Mouse (Mus musculus) forebrain, embryonic 11.5 days (tissue): ENCODE results near the gene Bud31. TPM values are rescaled to one million over a fixed set of nuclear protein-coding genes. Genes with fewer than 3 reads are reported as not detected.
"Not testable (repeated sequence)": the region's sequence is repeated elsewhere in the genome, so short reads cannot be mapped to it uniquely, and the experiment has no call there.

Experiments
- ATAC-seq: fragments of 200-750 bp; cut with Nextera tagmentation; replicated peaks from 2 replicates; pipeline ENCODE4 v1.8.0; 2017; ENCODE audit warnings: moderate TSS enrichment; ENCODE audit not compliant: low FRiP score
- DNase-seq: peaks from one replicate; pipeline ENCODE4 v3.0.0-alpha.2; 2017; ENCODE audit warnings: low spot score
- H3K27ac ChIP-seq: fragments of 300-500 bp; sonication (generic); 2 replicates; pipeline ENCODE4 v1.5.1; 2014; ENCODE audit warnings: low read depth, low read length
- H3K27me3 ChIP-seq: fragments of 300-500 bp; sonication (generic); 2 replicates; pipeline ENCODE4 v1.6.1; 2014; ENCODE audit warnings: mild to moderate bottlenecking, low read length, mixed read lengths; ENCODE audit not compliant: control insufficient read depth, insufficient read depth
- H3K36me3 ChIP-seq: fragments of 300-500 bp; sonication (generic); 2 replicates; pipeline ENCODE4 v1.6.1; 2014; ENCODE audit warnings: mild to moderate bottlenecking, low read length, moderate library complexity, mixed read lengths; ENCODE audit not compliant: control insufficient read depth, insufficient read depth
- H3K4me1 ChIP-seq: fragments of 300-500 bp; sonication (generic); replicated peaks from 2 replicates; pipeline ENCODE4 v1.6.1; 2014; ENCODE audit warnings: low read length, mixed read lengths; ENCODE audit not compliant: control insufficient read depth, insufficient read depth
- H3K4me2 ChIP-seq: fragments of 300-500 bp; sonication (generic); 2 replicates; pipeline ENCODE4 v1.6.1; 2014; ENCODE audit warnings: low read depth, mild to moderate bottlenecking, low read length, moderate library complexity, mixed read lengths; ENCODE audit not compliant: severe bottlenecking
- H3K4me3 ChIP-seq: fragments of 300-500 bp; sonication (generic); 2 replicates; pipeline ENCODE4 v1.5.1; 2014; ENCODE audit warnings: low read depth, low read length
- H3K9ac ChIP-seq: fragments of 300-500 bp; sonication (generic); 2 replicates; pipeline ENCODE4 v1.6.1; 2014; ENCODE audit warnings: low read length
- H3K9me3 ChIP-seq: fragments of 300-500 bp; sonication (generic); 2 replicates; pipeline ENCODE4 v1.6.1; 2016; ENCODE audit warnings: low read length, mixed read lengths; ENCODE audit not compliant: control insufficient read depth
- WGBS: fragments of 180-500 bp; shearing (Covaris S2); extraction: QIAGEN DNeasy Blood & Tissue Kit; methylation state at CpG from one replicate; pipeline ENCODE4 v1.1.7; 2014; 5-methylcytosine and 5-hydroxymethylcytosine counted together
- polyA plus RNA-seq: library from polyadenylated mRNA; unstranded; fragments of >200 nt; fragmentation: Nextera tagmentation; extraction: Ambion mirVana; gene quantifications from 2 replicates; pipeline ENCODE4 v1.2.1, GENCODE M21; 2014

Gene Bud31
- polyA plus RNA-seq, 1 experiment from 2014 or later: 253 TPM

- 85% methylated on average over 3 of the region's 3 CpGs for WGBS
- H3K4me1 ChIP-seq: no peaks in the 10 kb centered on the region
- no peak overlapping the region for H3K4me2 ChIP-seq
- H3K27ac ChIP-seq: no peak overlapping the region
- H3K36me3 ChIP-seq: peaks cover 24% of the 10 kb centered on the region
- no peaks in the 10 kb centered on the region for H3K9me3 ChIP-seq
- DNase-seq (no peak), ATAC-seq (no peak)
- H3K9ac ChIP-seq: no peak overlapping the region
- H3K27me3 ChIP-seq: no peaks in the 10 kb centered on the region
- no peak overlapping the region for H3K4me3 ChIP-seq
Observed at GRCm38 (mm10) chr5:145130995-145131394, 9.2 kb upstream of the Bud31 start.

- H3K9me3 ChIP-seq, DNase-seq, H3K27me3 ChIP-seq, H3K9ac ChIP-seq, H3K27ac ChIP-seq, ATAC-seq, H3K4me2 ChIP-seq, H3K4me1 ChIP-seq, H3K4me3 ChIP-seq: not testable (repeated sequence)
- 88% methylated on average over 6 of the region's 6 CpGs for WGBS
- peaks cover 24% of the 10 kb centered on the region for H3K36me3 ChIP-seq
Observed at GRCm38 (mm10) chr5:145133275-145133674, 6.9 kb upstream of the Bud31 start.

- no peak for DNase-seq
- peaks cover 11% of the 10 kb centered on the region for H3K4me1 ChIP-seq
- no peak overlapping the region for H3K27ac ChIP-seq
- no peaks in the 10 kb centered on the region for H3K27me3 ChIP-seq
- peak overlapping the region; percentile 91 for H3K9ac ChIP-seq
- peak overlapping the region; percentile 82 for H3K4me2 ChIP-seq
- no peak for ATAC-seq
- peaks cover 8% of the 10 kb centered on the region; the same call in 1 of the 2 replicates for H3K36me3 ChIP-seq
- 27% methylated on average over 6 of the region's 6 CpGs for WGBS
- H3K4me3 ChIP-seq: peak overlapping the region; percentile 93
- H3K9me3 ChIP-seq: no peaks in the 10 kb centered on the region
Observed at GRCm38 (mm10) chr5:145138836-145139235, 1.3 kb upstream of the Bud31 start.

GRCm38 (mm10) chr5:145140611-145141010, 449 bp downstream of the Bud31 start:
- H3K36me3 ChIP-seq: peaks cover 9% of the 10 kb centered on the region; the same call in 1 of the 2 replicates
- DNase-seq (no peak), ATAC-seq (0 out of 2 replicates have a peak, but pooled peaks have one; percentile 14)
- no peaks in the 10 kb centered on the region for H3K27me3 ChIP-seq
- peak overlapping the region; percentile 93 for H3K4me3 ChIP-seq
- H3K4me2 ChIP-seq: peak overlapping the region; percentile 54
- peak overlapping the region; percentile 78; the same call in 1 of the 2 replicates for H3K27ac ChIP-seq
- no peaks in the 10 kb centered on the region for H3K9me3 ChIP-seq
- 1% methylated on average over 18 of the region's 18 CpGs for WGBS
- H3K4me1 ChIP-seq: peaks cover 11% of the 10 kb centered on the region
- H3K9ac ChIP-seq: peak overlapping the region; percentile 91

GRCm38 (mm10) chr5:145147748-145148147, 7.6 kb downstream of the Bud31 start:
- 90% methylated on average over 5 of the region's 5 CpGs for WGBS
- no peak overlapping the region for H3K27ac ChIP-seq
- peaks cover 27% of the 10 kb centered on the region for H3K36me3 ChIP-seq
- DNase-seq (no peak), ATAC-seq (no peak)
- no peak overlapping the region for H3K4me2 ChIP-seq
- H3K9ac ChIP-seq: no peak overlapping the region
- no peak overlapping the region for H3K4me3 ChIP-seq
- no peaks in the 10 kb centered on the region for H3K27me3 ChIP-seq
- H3K4me1 ChIP-seq: no peaks in the 10 kb centered on the region
- H3K9me3 ChIP-seq: no peaks in the 10 kb centered on the region

GRCm38 (mm10) chr5:145149294-145149693, 9.1 kb downstream of the Bud31 start:
- WGBS: 91% methylated on average over 6 of the region's 6 CpGs
- no peak for DNase-seq
- H3K36me3 ChIP-seq: peaks cover 23% of the 10 kb centered on the region

DNA sequence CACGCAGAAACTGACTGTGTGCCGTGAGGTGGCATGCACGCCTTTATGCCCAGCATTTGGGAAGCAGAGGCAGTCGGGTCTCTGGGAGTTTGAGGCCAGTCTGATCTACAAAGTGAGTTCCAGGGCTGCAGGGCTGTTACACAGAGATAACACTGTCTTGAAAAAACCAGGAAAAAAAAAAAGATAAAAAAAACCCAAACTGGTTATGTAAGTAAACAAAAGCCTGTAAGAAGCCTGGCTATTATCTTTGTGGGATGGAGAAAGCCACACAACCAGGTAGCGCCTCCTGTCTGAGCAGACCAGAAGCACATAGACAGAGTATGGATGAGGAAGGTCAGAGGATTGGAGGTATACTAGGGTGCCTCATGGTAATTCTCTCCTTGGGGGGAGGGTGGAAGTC, 12.5 kb downstream of the Bud31 start:
- ATAC-seq: no peak
- no peak overlapping the region for H3K9ac ChIP-seq

More at GRCm38 (mm10) chr5:145149294-145149693, 9.1 kb downstream of the Bud31 start:
- no peaks in the 10 kb centered on the region for H3K4me1 ChIP-seq
- H3K4me3 ChIP-seq: no peak overlapping the region
- H3K27ac ChIP-seq: no peak overlapping the region
- H3K27me3 ChIP-seq: no peaks in the 10 kb centered on the region
- no peak overlapping the region for H3K4me2 ChIP-seq
- H3K9me3 ChIP-seq: no peaks in the 10 kb centered on the region
- ATAC-seq: no peak
- no peak overlapping the region for H3K9ac ChIP-seq

GRCm38 (mm10) chr5:145161361-145161760, 21.2 kb downstream of the Bud31 start:
- Histone ChIP-seq H3K36me3 (peaks cover 3% of the 10 kb centered on the region; the same call in 1 of the 2 replicates), H3K9me3 (no peaks in the 10 kb centered on the region), H3K4me3 (no peak overlapping the region), H3K4me1 (peaks cover 3% of the 10 kb centered on the region; the same call in 1 of the 2 replicates), H3K4me2 (no peak overlapping the region), H3K9ac (no peak overlapping the region), H3K27me3 (no peaks in the 10 kb centered on the region), H3K27ac (no peak overlapping the region)
- ATAC-seq (no peak), DNase-seq (no peak)
- WGBS: 94% methylated on average over 14 of the region's 14 CpGs

More for the DNA sequence above, 12.5 kb downstream of the Bud31 start:
- Histone ChIP-seq H3K4me2 (no peak overlapping the region), H3K9me3 (no peaks in the 10 kb centered on the region), H3K27ac (no peak overlapping the region), H3K36me3 (peaks cover 4% of the 10 kb centered on the region; the same call in 1 of the 2 replicates), H3K4me1 (no peaks in the 10 kb centered on the region), H3K27me3 (no peaks in the 10 kb centered on the region), H3K4me3 (no peak overlapping the region)
- DNase-seq: no peak
- 92% methylated on average over 5 of the region's 5 CpGs for WGBS

DNA sequence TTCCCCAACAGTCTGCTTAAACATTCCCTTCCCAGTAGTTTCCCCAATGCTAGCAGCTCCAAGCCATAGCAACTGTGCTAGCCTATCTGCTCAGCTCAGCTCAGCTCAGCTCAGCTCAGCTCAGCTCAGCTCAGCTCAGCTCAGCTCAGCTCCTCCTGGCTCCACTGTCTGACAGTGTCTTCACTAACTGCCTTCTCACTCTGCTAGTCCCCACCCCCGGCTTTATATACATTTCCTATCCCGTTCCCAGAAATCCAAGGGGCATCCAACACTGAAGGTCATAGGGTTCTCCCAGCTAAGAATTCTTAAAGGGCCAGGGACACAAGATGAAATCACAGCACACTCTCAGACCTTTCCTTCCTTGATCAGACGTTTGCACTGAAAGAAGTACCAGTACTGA, 24.5 kb downstream of the Bud31 start:
- Histone ChIP-seq H3K27me3 (no peaks in the 10 kb centered on the region), H3K9ac (no peak overlapping the region), H3K4me3 (no peak overlapping the region), H3K9me3 (no peaks in the 10 kb centered on the region), H3K4me2 (no peak overlapping the region), H3K27ac (no peak overlapping the region), H3K36me3 (peaks cover 3% of the 10 kb centered on the region; the same call in 1 of the 2 replicates), H3K4me1 (peaks cover 9% of the 10 kb centered on the region)
- ATAC-seq: no peak
- 83% methylated on average over 3 of the region's 3 CpGs for WGBS
- no peak for DNase-seq
